Mouse (Mus musculus): Measurements from ENCODE around the gene Lrrc4c. TPM values are rescaled to one million over a fixed set of nuclear protein-coding genes. Genes with fewer than 3 reads are reported as not detected.
A peak's percentile ranks its signal among the peaks of the same experiment; 100 is the strongest.

Gene Lrrc4c
- polyA plus RNA-seq, 1 experiment from 2014 or later = 2.8 TPM

- H3K27ac ChIP-seq = peak overlapping the region; percentile 83
- H3K4me2 ChIP-seq = peak overlapping the region; percentile 87
- no peaks in the 10 kb centered on the region for H3K4me1 ChIP-seq
- H3K9me3 ChIP-seq = no peaks in the 10 kb centered on the region
- no peaks in the 10 kb centered on the region for H3K27me3 ChIP-seq (replicated peaks)
- peak; percentile 84 for ATAC-seq (ENCODE audit: insufficient read depth, low FRiP score, low read depth)
- no peaks in the 10 kb centered on the region for H3K36me3 ChIP-seq
- peak overlapping the region; percentile 9; the same call in 1 of the 2 replicates for H3K9ac ChIP-seq
- under 1% methylated on average over 25 of the region's 25 CpGs for WGBS
- peak overlapping the region; percentile 56 for H3K4me3 ChIP-seq (replicated peaks)
These were observed 1148.3 kb downstream of the Lrrc4c start for GRCm38 (mm10) chr2:97466243-97466793.

DNA sequence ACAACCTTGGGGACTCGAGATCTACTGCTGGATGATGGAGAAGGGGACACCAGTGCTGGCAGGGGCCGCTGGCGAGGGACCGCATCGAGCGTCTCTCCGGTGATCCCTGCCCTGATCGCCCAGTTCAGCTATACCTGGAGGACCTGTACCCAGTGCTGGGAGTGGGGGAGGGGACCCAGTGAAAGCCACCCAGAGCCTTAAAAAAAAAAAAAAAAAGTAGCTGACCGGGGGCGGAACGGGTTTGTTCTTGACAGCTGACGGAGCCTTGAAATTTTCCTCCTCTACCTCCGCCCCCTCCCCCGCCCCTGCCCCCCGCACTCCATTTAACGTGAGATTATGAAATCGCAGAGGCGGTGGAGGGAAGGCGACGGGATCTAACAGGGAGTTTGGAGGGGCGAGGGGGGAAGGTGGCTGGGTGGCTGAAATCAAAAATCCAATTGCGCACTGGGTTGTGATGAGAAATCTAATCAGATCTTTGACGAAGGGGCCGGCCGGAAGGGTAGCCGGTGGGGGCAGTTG, 1149.1 kb downstream of the Lrrc4c start:
- Histone ChIP-seq H3K36me3 (no peaks in the 10 kb centered on the region), H3K4me2 (peak overlapping the region; percentile 87), H3K9me3 (no peaks in the 10 kb centered on the region), H3K9ac (0 out of 2 replicates have a peak overlapping the region, but pooled peaks have one; percentile 9), H3K4me1 (no peaks in the 10 kb centered on the region), H3K27me3 (replicated peaks) (no peaks in the 10 kb centered on the region), H3K4me3 (replicated peaks) (peak overlapping the region; percentile 56), H3K27ac (peak overlapping the region; percentile 83; the same call in 1 of the 2 replicates)
- no peak; the same call in 1 of the 2 replicates for ATAC-seq (ENCODE audit: insufficient read depth, low FRiP score, low read depth)
- WGBS = under 1% methylated on average over 26 of the region's 26 CpGs

DNA sequence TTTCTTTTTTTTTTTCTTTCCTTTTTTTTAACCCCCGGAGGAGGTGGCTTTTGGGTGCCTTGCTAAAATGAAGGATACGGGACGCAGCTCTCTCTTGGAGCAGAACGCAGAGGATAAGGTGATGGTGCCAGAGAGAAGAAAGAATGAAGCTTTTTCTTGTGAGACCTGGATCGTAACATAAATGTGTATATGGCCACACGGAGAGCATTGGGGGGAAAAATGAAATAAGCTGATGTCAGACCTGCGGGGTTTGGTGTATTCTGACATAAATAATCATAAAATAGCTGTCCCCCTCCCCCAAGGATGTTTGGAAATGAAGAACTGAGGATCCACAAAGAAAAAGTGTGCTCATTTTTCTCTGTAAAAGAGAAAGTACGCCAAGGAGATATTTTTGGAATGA, 1149.7 kb downstream of the Lrrc4c start:
- no peaks in the 10 kb centered on the region for H3K27me3 ChIP-seq (replicated peaks)
- peak overlapping the region; percentile 87 for H3K4me2 ChIP-seq
- no peaks in the 10 kb centered on the region for H3K9me3 ChIP-seq
- H3K4me1 ChIP-seq = no peaks in the 10 kb centered on the region
- no peak for ATAC-seq (ENCODE audit: insufficient read depth, low FRiP score, low read depth)
- H3K9ac ChIP-seq = no peak overlapping the region
- H3K27ac ChIP-seq = no peak overlapping the region
- H3K36me3 ChIP-seq = no peaks in the 10 kb centered on the region
- WGBS = 10% methylated on average over 8 of the region's 8 CpGs
- H3K4me3 ChIP-seq (replicated peaks) = peak overlapping the region; percentile 56

DNA sequence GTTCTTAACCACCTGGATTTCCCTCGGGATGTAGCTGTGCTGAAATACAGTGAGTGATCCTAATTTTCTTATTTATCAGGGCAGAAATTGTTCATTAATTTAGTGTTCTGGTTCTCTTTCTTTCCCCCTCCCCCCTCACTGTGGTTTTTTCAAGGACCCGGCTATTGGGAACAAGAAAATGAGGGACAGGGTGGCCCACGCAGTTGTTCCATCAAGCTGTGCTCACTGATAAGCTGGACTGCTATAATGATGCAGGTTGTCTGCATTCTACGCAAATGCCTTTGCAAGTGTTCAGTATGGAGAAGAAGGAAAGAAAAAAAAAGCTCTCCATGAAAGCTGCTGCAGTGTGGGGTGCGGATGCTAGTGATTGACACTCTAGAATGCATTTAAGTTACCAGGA, 1150.4 kb downstream of the Lrrc4c start:
- Histone ChIP-seq H3K4me3 (replicated peaks) (peak overlapping the region; percentile 56; the same call in 1 of the 2 replicates), H3K9ac (no peak overlapping the region), H3K27me3 (replicated peaks) (no peaks in the 10 kb centered on the region), H3K4me2 (peak overlapping the region; percentile 87), H3K9me3 (no peaks in the 10 kb centered on the region), H3K27ac (no peak overlapping the region), H3K36me3 (no peaks in the 10 kb centered on the region), H3K4me1 (no peaks in the 10 kb centered on the region)
- 32% methylated on average over 5 of the region's 5 CpGs for WGBS
- ATAC-seq (ENCODE audit: insufficient read depth, low FRiP score, low read depth) = no peak

DNA sequence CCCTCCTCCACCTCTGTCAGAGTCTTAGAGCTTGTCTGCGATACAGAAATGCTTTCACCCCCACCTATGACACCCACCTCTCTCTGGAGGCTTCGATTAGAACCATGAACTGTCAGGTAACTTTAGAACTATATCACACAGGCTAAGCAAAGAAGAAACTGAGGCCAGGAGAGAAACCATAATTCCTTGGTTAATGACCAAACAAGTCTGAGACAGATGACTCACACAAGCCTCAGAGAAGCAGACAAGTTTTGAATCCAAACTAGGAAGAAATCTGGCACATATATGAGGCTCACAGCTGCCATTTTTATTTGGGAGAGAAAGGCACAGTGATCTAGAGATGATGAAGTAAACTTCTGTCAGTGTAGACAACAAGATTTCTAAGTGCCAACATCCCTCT, 1151.4 kb downstream of the Lrrc4c start:
- ATAC-seq (ENCODE audit: insufficient read depth, low FRiP score, low read depth) = no peak
- Histone ChIP-seq H3K36me3 (no peaks in the 10 kb centered on the region), H3K4me3 (replicated peaks) (no peak overlapping the region; the same call in 1 of the 2 replicates), H3K27me3 (replicated peaks) (no peaks in the 10 kb centered on the region), H3K9ac (no peak overlapping the region), H3K4me1 (no peaks in the 10 kb centered on the region), H3K27ac (no peak overlapping the region), H3K9me3 (no peaks in the 10 kb centered on the region), H3K4me2 (no peak overlapping the region)
- WGBS = 48% methylated on average over 2 of the region's 2 CpGs

DNA sequence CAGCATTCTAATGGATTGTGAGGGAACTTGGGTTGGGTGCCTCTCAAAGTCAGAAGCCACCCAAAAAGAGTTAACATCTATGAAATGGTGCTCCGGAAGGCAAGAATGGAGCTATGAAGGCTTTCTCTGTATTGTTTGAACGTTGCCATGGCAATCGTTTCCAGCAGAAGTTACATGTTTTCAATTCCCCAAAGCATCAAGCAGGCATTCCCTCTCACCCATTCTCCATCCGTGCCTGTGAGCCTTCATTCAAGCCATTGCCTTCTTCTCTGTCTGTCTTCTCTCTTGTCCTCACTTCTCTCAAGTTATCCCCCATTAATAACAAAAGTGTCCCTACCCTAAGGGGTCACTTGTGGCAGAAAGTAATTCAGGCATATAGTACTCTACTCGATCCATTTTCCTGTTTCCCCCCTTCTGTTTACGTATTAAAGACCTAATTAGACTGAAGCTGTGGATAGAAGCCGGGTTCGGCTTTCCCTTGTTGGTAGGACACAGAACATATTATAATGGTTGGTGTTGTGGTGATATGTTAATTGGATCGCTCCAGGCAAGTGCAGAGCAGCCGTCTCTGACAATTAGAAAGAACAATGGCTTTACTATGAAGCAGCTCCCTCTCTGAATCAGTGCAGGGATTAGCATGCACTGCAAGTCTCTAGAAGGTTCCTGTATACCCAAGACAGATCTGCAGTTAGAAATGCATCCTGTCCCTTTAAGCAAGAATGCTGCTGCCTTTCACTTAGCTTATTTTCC, 1160.4 kb downstream of the Lrrc4c start:
- H3K27ac ChIP-seq = no peak overlapping the region
- H3K4me3 ChIP-seq (replicated peaks) = no peak overlapping the region
- H3K9me3 ChIP-seq = no peaks in the 10 kb centered on the region
- H3K4me2 ChIP-seq = no peak overlapping the region
- H3K4me1 ChIP-seq = no peaks in the 10 kb centered on the region
- H3K27me3 ChIP-seq (replicated peaks) = no peaks in the 10 kb centered on the region
- H3K36me3 ChIP-seq = no peaks in the 10 kb centered on the region
- ATAC-seq (ENCODE audit: insufficient read depth, low FRiP score, low read depth) = no peak
- no peak overlapping the region for H3K9ac ChIP-seq
- WGBS = 73% methylated on average over 10 of the region's 10 CpGs

DNA sequence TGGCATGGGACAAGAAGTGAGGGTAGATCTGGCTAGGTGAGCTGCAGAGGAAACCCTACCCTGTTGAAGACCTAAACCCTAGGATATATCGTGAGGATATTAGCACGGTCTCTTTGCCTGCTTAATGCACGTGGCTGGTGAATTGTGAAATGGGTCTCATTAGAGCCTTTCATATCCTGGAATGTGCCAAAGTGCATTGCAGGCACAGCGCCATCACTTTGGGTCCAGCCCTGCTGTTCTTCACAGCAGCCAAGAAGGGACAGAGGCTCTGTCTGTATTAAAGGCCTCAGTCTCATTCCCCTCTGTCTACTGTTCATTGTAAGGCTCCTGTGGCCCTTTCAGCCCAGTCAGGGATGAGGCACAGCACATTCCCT, 1160.9 kb downstream of the Lrrc4c start:
- 68% methylated on average over 4 of the region's 4 CpGs for WGBS
- no peak overlapping the region for H3K27ac ChIP-seq

GRCm38 (mm10) chr2:97484990-97485389, 1167.0 kb downstream of the Lrrc4c start:
- Histone ChIP-seq H3K36me3 (no peaks in the 10 kb centered on the region), H3K9me3 (no peaks in the 10 kb centered on the region), H3K27me3 (replicated peaks) (no peaks in the 10 kb centered on the region), H3K27ac (no peak overlapping the region), H3K4me3 (replicated peaks) (no peak overlapping the region), H3K9ac (no peak overlapping the region), H3K4me1 (no peaks in the 10 kb centered on the region), H3K4me2 (no peak overlapping the region)
- ATAC-seq (ENCODE audit: insufficient read depth, low FRiP score, low read depth) = no peak
- WGBS = 81% methylated on average over 1 of the region's 1 CpGs

More for the DNA sequence above, 1160.9 kb downstream of the Lrrc4c start:
- no peak overlapping the region for H3K4me2 ChIP-seq
- H3K36me3 ChIP-seq = no peaks in the 10 kb centered on the region
- no peaks in the 10 kb centered on the region for H3K27me3 ChIP-seq (replicated peaks)
- no peaks in the 10 kb centered on the region for H3K4me1 ChIP-seq
- H3K9me3 ChIP-seq = no peaks in the 10 kb centered on the region
- ATAC-seq (ENCODE audit: insufficient read depth, low FRiP score, low read depth) = no peak
- H3K9ac ChIP-seq = no peak overlapping the region
- H3K4me3 ChIP-seq (replicated peaks) = no peak overlapping the region

- ATAC-seq (ENCODE audit: insufficient read depth, low FRiP score, low read depth) = no peak
- Histone ChIP-seq H3K36me3 (no peaks in the 10 kb centered on the region), H3K9ac (no peak overlapping the region), H3K27me3 (replicated peaks) (no peaks in the 10 kb centered on the region), H3K9me3 (no peaks in the 10 kb centered on the region), H3K4me1 (no peaks in the 10 kb centered on the region), H3K4me2 (no peak overlapping the region), H3K4me3 (replicated peaks) (no peak overlapping the region), H3K27ac (no peak overlapping the region)
- WGBS = 36% methylated on average over 2 of the region's 2 CpGs
These were observed 1167.6 kb downstream of the Lrrc4c start for GRCm38 (mm10) chr2:97485609-97486008.

- Histone ChIP-seq H3K4me2 (no peak overlapping the region), H3K27ac (no peak overlapping the region), H3K27me3 (replicated peaks) (no peaks in the 10 kb centered on the region), H3K9ac (no peak overlapping the region), H3K4me3 (replicated peaks) (no peak overlapping the region), H3K9me3 (no peaks in the 10 kb centered on the region), H3K4me1 (no peaks in the 10 kb centered on the region), H3K36me3 (no peaks in the 10 kb centered on the region)
- ATAC-seq (ENCODE audit: insufficient read depth, low FRiP score, low read depth) = no peak
- 66% methylated on average over 5 of the region's 5 CpGs for WGBS
These were observed 1169.6 kb downstream of the Lrrc4c start for GRCm38 (mm10) chr2:97487567-97487966.

DNA sequence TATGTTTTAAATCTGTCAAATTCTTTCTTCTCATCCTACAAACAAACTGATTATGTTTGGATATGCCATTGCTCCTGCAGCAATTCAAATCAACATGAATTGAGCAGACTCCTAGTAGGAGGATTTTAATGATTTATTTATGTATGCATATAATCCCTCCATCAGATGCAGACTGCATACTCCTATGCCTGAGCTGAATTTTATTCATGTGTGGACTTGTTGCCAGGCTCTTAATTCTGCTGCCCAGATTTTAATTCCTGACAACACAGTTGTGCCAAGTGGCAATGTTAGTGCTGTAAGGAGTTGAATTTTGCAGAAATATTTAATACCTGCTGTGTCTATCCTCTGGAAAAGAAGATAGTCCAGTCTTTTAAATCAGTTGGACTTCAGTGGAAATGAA, 1179.1 kb downstream of the Lrrc4c start:
- H3K27me3 ChIP-seq (replicated peaks) = no peaks in the 10 kb centered on the region
- H3K9ac ChIP-seq = no peak overlapping the region
- H3K27ac ChIP-seq = no peak overlapping the region
- H3K4me2 ChIP-seq = no peak overlapping the region
- no peaks in the 10 kb centered on the region for H3K9me3 ChIP-seq
- H3K4me1 ChIP-seq = no peaks in the 10 kb centered on the region
- H3K4me3 ChIP-seq (replicated peaks) = no peak overlapping the region
- no peaks in the 10 kb centered on the region for H3K36me3 ChIP-seq
- ATAC-seq (ENCODE audit: insufficient read depth, low FRiP score, low read depth) = no peak

DNA sequence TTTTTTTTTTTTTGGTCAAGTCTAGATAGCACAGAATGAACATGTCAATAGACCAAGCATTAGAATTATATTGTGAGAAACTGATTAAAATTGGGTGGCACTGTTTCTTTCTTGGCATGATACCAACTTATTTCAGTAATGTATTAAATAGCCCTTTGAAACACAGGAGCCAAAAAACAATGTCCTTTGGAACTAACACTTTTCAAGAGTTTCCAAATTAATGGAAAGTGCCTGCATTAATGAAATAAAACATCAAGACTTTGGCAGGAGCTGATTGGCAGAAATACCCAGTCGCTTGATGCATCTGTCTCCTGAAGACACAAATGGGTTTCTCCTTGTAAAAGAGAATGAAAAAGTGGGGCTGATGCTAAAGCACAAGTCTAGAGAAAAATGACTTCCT, 1184.5 kb downstream of the Lrrc4c start:
- Histone ChIP-seq H3K4me2 (no peak overlapping the region), H3K27ac (no peak overlapping the region), H3K27me3 (replicated peaks) (no peaks in the 10 kb centered on the region), H3K9me3 (no peaks in the 10 kb centered on the region), H3K4me1 (no peaks in the 10 kb centered on the region), H3K4me3 (replicated peaks) (no peak overlapping the region), H3K9ac (no peak overlapping the region), H3K36me3 (no peaks in the 10 kb centered on the region)
- 91% methylated on average over 1 of the region's 1 CpGs for WGBS
- ATAC-seq (ENCODE audit: insufficient read depth, low FRiP score, low read depth) = no peak

All from stomach, embryonic 15.5 days (tissue).